Mouse (Mus musculus) hindbrain, embryonic 15.5 days (tissue): ENCODE results near the gene Herc6. TPM values are rescaled to one million over a fixed set of nuclear protein-coding genes. Genes with fewer than 3 reads are reported as not detected.
A peak's percentile ranks its signal among the peaks of the same experiment; 100 is the strongest.
"Not testable (repeated sequence)": the region's sequence is repeated elsewhere in the genome, so short reads cannot be mapped to it uniquely, and the experiment has no call there.

ENCODE experiments used
- ATAC-seq: fragments of 200-750 bp; cut with Nextera tagmentation; 2 replicates; pipeline ENCODE4 v1.8.0; 2017; ENCODE audit warnings: low read depth, moderate number of reproducible peaks, moderate TSS enrichment; ENCODE audit not compliant: low FRiP score
- H3K27ac ChIP-seq: fragments of 300-500 bp; sonication (generic); replicated peaks from 2 replicates; pipeline ENCODE4 v1.5.1; 2015; ENCODE audit warnings: mild to moderate bottlenecking, inconsistent platforms
- H3K27me3 ChIP-seq: fragments of 300-500 bp; sonication (generic); 2 replicates; pipeline ENCODE4 v1.6.1; 2015; ENCODE audit warnings: control low read depth, inconsistent platforms
- H3K36me3 ChIP-seq: fragments of 300-500 bp; sonication (generic); 2 replicates; pipeline ENCODE4 v1.6.1; 2015; ENCODE audit warnings: control low read depth, inconsistent platforms
- H3K4me1 ChIP-seq: fragments of 300-500 bp; sonication (generic); replicated peaks from 2 replicates; pipeline ENCODE4 v1.6.1; 2015; ENCODE audit warnings: control low read depth, inconsistent platforms
- H3K4me2 ChIP-seq: fragments of 300-500 bp; sonication (generic); 2 replicates; pipeline ENCODE4 v1.6.1; 2015; ENCODE audit warnings: moderate library complexity, mild to moderate bottlenecking, inconsistent platforms
- H3K4me3 ChIP-seq: fragments of 300-500 bp; sonication (generic); 2 replicates; pipeline ENCODE4 v1.5.1; 2015; ENCODE audit warnings: mild to moderate bottlenecking, inconsistent platforms
- H3K9ac ChIP-seq: fragments of 300-500 bp; sonication (generic); 2 replicates; pipeline ENCODE4 v1.6.1; 2015; ENCODE audit warnings: inconsistent platforms
- H3K9me3 ChIP-seq: fragments of 300-500 bp; sonication (generic); 2 replicates; pipeline ENCODE4 v1.6.1; 2016; ENCODE audit warnings: control low read depth, inconsistent platforms
- WGBS: fragments of 180-500 bp; shearing (Covaris S2); methylation state at CpG from one replicate; pipeline ENCODE4 v1.1.7; 2015; 5-methylcytosine and 5-hydroxymethylcytosine counted together
- polyA plus RNA-seq: library from polyadenylated mRNA; unstranded; fragments of >200 nt; fragmentation: Nextera tagmentation; extraction: Ambion mirVana; gene quantifications from 2 replicates; pipeline ENCODE4 v1.2.1, GENCODE M21; 2015

Herc6 gene
- polyA plus RNA-seq, 1 experiment from 2014 or later: 1.3 TPM

GRCm38 (mm10) chr6:57541737-57542335, 39.0 kb upstream of the Herc6 start:
- H3K27ac ChIP-seq: no peak overlapping the region
- H3K4me2 ChIP-seq: no peak overlapping the region
- WGBS: 90% methylated on average over 1 of the region's 1 CpGs
- H3K36me3 ChIP-seq: no peaks in the 10 kb centered on the region
- H3K9me3 ChIP-seq: no peaks in the 10 kb centered on the region
- no peak overlapping the region for H3K9ac ChIP-seq
- ATAC-seq: no peak
- H3K4me1 ChIP-seq: no peaks in the 10 kb centered on the region
- no peak overlapping the region for H3K4me3 ChIP-seq
- H3K27me3 ChIP-seq: no peaks in the 10 kb centered on the region

- H3K27ac ChIP-seq, H3K4me3 ChIP-seq, H3K36me3 ChIP-seq, ATAC-seq, H3K4me1 ChIP-seq, H3K9ac ChIP-seq, H3K4me2 ChIP-seq, H3K27me3 ChIP-seq, H3K9me3 ChIP-seq: not testable (repeated sequence)
These were observed 37.2 kb upstream of the Herc6 start for GRCm38 (mm10) chr6:57543591-57543990.

- no peaks in the 10 kb centered on the region for H3K9me3 ChIP-seq
- no peak overlapping the region for H3K4me2 ChIP-seq
- H3K27ac ChIP-seq: no peak overlapping the region
- no peaks in the 10 kb centered on the region for H3K4me1 ChIP-seq
- H3K27me3 ChIP-seq: no peaks in the 10 kb centered on the region
- H3K9ac ChIP-seq: no peak overlapping the region
- no peak for ATAC-seq
- H3K4me3 ChIP-seq: no peak overlapping the region
- H3K36me3 ChIP-seq: no peaks in the 10 kb centered on the region
- WGBS: 64% methylated on average over 2 of the region's 2 CpGs
These were observed 35.9 kb upstream of the Herc6 start for GRCm38 (mm10) chr6:57544866-57545265.

- 86% methylated on average over 3 of the region's 3 CpGs for WGBS
- Histone ChIP-seq H3K36me3 (no peaks in the 10 kb centered on the region), H3K27ac (no peak overlapping the region), H3K4me2 (no peak overlapping the region), H3K4me3 (no peak overlapping the region), H3K4me1 (no peaks in the 10 kb centered on the region), H3K27me3 (no peaks in the 10 kb centered on the region), H3K9ac (no peak overlapping the region), H3K9me3 (no peaks in the 10 kb centered on the region)
- no peak for ATAC-seq
These were observed 29.5 kb upstream of the Herc6 start for GRCm38 (mm10) chr6:57551211-57551796.

GRCm38 (mm10) chr6:57557796-57558317, 22.9 kb upstream of the Herc6 start:
- no peaks in the 10 kb centered on the region for H3K9me3 ChIP-seq
- no peak overlapping the region for H3K4me2 ChIP-seq
- H3K36me3 ChIP-seq: no peaks in the 10 kb centered on the region
- H3K4me3 ChIP-seq: no peak overlapping the region
- no peak overlapping the region for H3K9ac ChIP-seq
- no peak overlapping the region for H3K27ac ChIP-seq
- no peaks in the 10 kb centered on the region for H3K27me3 ChIP-seq
- ATAC-seq: no peak
- 77% methylated on average over 4 of the region's 4 CpGs for WGBS
- no peaks in the 10 kb centered on the region for H3K4me1 ChIP-seq

- Histone ChIP-seq H3K4me2 (no peak overlapping the region), H3K4me3 (no peak overlapping the region), H3K4me1 (no peaks in the 10 kb centered on the region), H3K9ac (no peak overlapping the region), H3K9me3 (no peaks in the 10 kb centered on the region), H3K27ac (no peak overlapping the region), H3K27me3 (no peaks in the 10 kb centered on the region), H3K36me3 (no peaks in the 10 kb centered on the region)
- ATAC-seq: no peak
- WGBS: 81% methylated on average over 1 of the region's 1 CpGs
These were observed 17.3 kb upstream of the Herc6 start for GRCm38 (mm10) chr6:57563454-57563853.

GRCm38 (mm10) chr6:57565452-57565851, 15.3 kb upstream of the Herc6 start:
- Histone ChIP-seq H3K4me3 (no peak overlapping the region), H3K4me1 (no peaks in the 10 kb centered on the region), H3K9me3 (no peaks in the 10 kb centered on the region), H3K9ac (no peak overlapping the region), H3K27me3 (no peaks in the 10 kb centered on the region), H3K27ac (no peak overlapping the region), H3K36me3 (no peaks in the 10 kb centered on the region), H3K4me2 (no peak overlapping the region)
- no peak for ATAC-seq
- WGBS: 88% methylated on average over 7 of the region's 7 CpGs

- Histone ChIP-seq H3K36me3 (no peaks in the 10 kb centered on the region), H3K9ac (no peak overlapping the region), H3K9me3 (no peaks in the 10 kb centered on the region), H3K4me2 (no peak overlapping the region), H3K4me1 (no peaks in the 10 kb centered on the region), H3K27me3 (no peaks in the 10 kb centered on the region), H3K4me3 (no peak overlapping the region), H3K27ac (no peak overlapping the region)
- no peak for ATAC-seq
- WGBS: 98% methylated on average over 2 of the region's 2 CpGs
These were observed 13.2 kb upstream of the Herc6 start for GRCm38 (mm10) chr6:57567630-57568029.

- Histone ChIP-seq H3K4me1 (no peaks in the 10 kb centered on the region), H3K4me3 (no peak overlapping the region), H3K27me3 (no peaks in the 10 kb centered on the region), H3K36me3 (no peaks in the 10 kb centered on the region), H3K27ac (no peak overlapping the region), H3K4me2 (no peak overlapping the region), H3K9me3 (no peaks in the 10 kb centered on the region), H3K9ac (no peak overlapping the region)
- 16% methylated on average over 6 of the region's 6 CpGs for WGBS
- ATAC-seq: peak; percentile 56; the same call in 1 of the 2 replicates
These were observed 10.4 kb upstream of the Herc6 start for GRCm38 (mm10) chr6:57570170-57570974.

GRCm38 (mm10) chr6:57571587-57571986, 9.2 kb upstream of the Herc6 start:
- no peaks in the 10 kb centered on the region for H3K36me3 ChIP-seq
- H3K4me3 ChIP-seq: no peak overlapping the region
- no peak overlapping the region for H3K27ac ChIP-seq
- no peaks in the 10 kb centered on the region for H3K27me3 ChIP-seq
- no peak overlapping the region for H3K9ac ChIP-seq
- ATAC-seq: no peak
- no peak overlapping the region for H3K4me2 ChIP-seq
- H3K9me3 ChIP-seq: no peaks in the 10 kb centered on the region
- no peaks in the 10 kb centered on the region for H3K4me1 ChIP-seq

- no peak overlapping the region for H3K27ac ChIP-seq
- no peak for ATAC-seq
- no peaks in the 10 kb centered on the region for H3K36me3 ChIP-seq
These were observed 795 bp downstream of the Herc6 start for GRCm38 (mm10) chr6:57581595-57581994.

GRCm38 (mm10) chr6:57582356-57582755, 1.6 kb downstream of the Herc6 start:
- no peaks in the 10 kb centered on the region for H3K27me3 ChIP-seq
- ATAC-seq: no peak
- H3K9ac ChIP-seq: no peak overlapping the region
- H3K36me3 ChIP-seq: no peaks in the 10 kb centered on the region
- H3K27ac ChIP-seq: no peak overlapping the region
- no peak overlapping the region for H3K4me2 ChIP-seq
- no peak overlapping the region for H3K4me3 ChIP-seq
- no peaks in the 10 kb centered on the region for H3K9me3 ChIP-seq
- 85% methylated on average over 4 of the region's 4 CpGs for WGBS
- peaks cover 7% of the 10 kb centered on the region for H3K4me1 ChIP-seq

More at GRCm38 (mm10) chr6:57581595-57581994, 795 bp downstream of the Herc6 start:
- no peak overlapping the region for H3K9ac ChIP-seq
- H3K27me3 ChIP-seq: no peaks in the 10 kb centered on the region
- 88% methylated on average over 12 of the region's 12 CpGs for WGBS
- H3K4me3 ChIP-seq: peak overlapping the region; percentile 40; the same call in 1 of the 2 replicates
- H3K4me2 ChIP-seq: peak overlapping the region; percentile 65
- H3K4me1 ChIP-seq: peaks cover 7% of the 10 kb centered on the region
- no peaks in the 10 kb centered on the region for H3K9me3 ChIP-seq
